Mouse (Mus musculus) adipocyte (in vitro differentiated cells): Measurements from ENCODE around the gene Rabep2.

ENCODE experiments used
- DNase-seq: peaks from one replicate; pipeline ENCODE4 v3.0.0-alpha.2; 2016; ENCODE audit warnings: low spot score

Gene Rabep2

GRCm38 (mm10) chr7:126496475-126496874 is 67.9 kb downstream of the Rabep2 start:
- DNase-seq: no peak

- no peak for DNase-seq
Measured at GRCm38 (mm10) chr7:126497966-126498365, 69.4 kb downstream of the Rabep2 start.
